Mouse (Mus musculus) neural tube, embryonic 10.5 days (tissue): ENCODE data around the gene Lin28b.

Experiments
- DNase-seq: peaks from one replicate; pipeline ENCODE4 v3.0.0-alpha.2; 2017; ENCODE audit warnings: low spot score; ENCODE audit errors: extremely low spot score

Lin28b gene

GRCm38 (mm10) chr10:45328196-45329000 lies 157.8 kb downstream of the Lin28b start:
- no peak for DNase-seq
